In genomic region chr19:5740320-5741317, GRCm38 (mm10) we compare ENCODE assay signal across 7 mouse cellular contexts. TPM values are rescaled to one million over a fixed set of nuclear protein-coding genes. Genes with fewer than 3 reads are reported as not detected.
DNase-seq lines count a peak whose midpoint lies in the region; ATAC-seq lines count a peak whose summit lies in the region.

Gene Ltbp3, plus strand, starts transcription at chr19:5740904.

- intact Hi-C loops in left cerebral cortex, postnatal 4 days (cut with DNase I): no loop called here

- H3K4me1 ChIP-seq in hindbrain, embryonic 16.5 days (ENCODE audit: control insufficient read depth, insufficient read depth, low read depth, low read length): peaks cover 32% of the 10 kb centered on the region
- peaks cover 24% of the 10 kb centered on the region for H3K4me1 ChIP-seq in midbrain, embryonic 15.5 days

- H3K9me3 ChIP-seq in hindbrain, embryonic 16.5 days (ENCODE audit: control insufficient read depth, low read length): no peaks in the 10 kb centered on the region
- H3K9me3 ChIP-seq in midbrain, embryonic 15.5 days: no peaks in the 10 kb centered on the region

- H3K27me3 ChIP-seq in hindbrain, embryonic 16.5 days (replicated peaks; ENCODE audit: control insufficient read depth, insufficient read depth, low read length): peaks cover 17% of the 10 kb centered on the region
- peaks cover 29% of the 10 kb centered on the region for H3K27me3 ChIP-seq in midbrain, embryonic 15.5 days (replicated peaks)

- ATAC-seq in hindbrain, embryonic 16.5 days: peak; percentile 84
- ATAC-seq in midbrain, embryonic 15.5 days (replicated peaks): peak; percentile 40

- peak within 1 kb of the TSS; percentile 62 for H3K4me3 ChIP-seq in hindbrain, embryonic 16.5 days (ENCODE audit: low read length)
- H3K4me3 ChIP-seq in midbrain, embryonic 15.5 days: peak within 1 kb of the TSS; percentile 44

- H3K9ac ChIP-seq in hindbrain, embryonic 16.5 days (ENCODE audit: low read depth, low read length): peak within 1 kb of the TSS; percentile 83
- peak within 1 kb of the TSS; percentile 53 for H3K9ac ChIP-seq in midbrain, embryonic 15.5 days

- peak within 1 kb of the TSS; percentile 90 for H3K27ac ChIP-seq in hindbrain, embryonic 16.5 days (ENCODE audit: low read depth, low read length)
- peak within 1 kb of the TSS; percentile 74 for H3K27ac ChIP-seq in midbrain, embryonic 15.5 days

- H3K36me3 ChIP-seq in hindbrain, embryonic 16.5 days (ENCODE audit: control insufficient read depth, insufficient read depth, low read length): no peaks in the 10 kb centered on the region
- no peaks in the 10 kb centered on the region for H3K36me3 ChIP-seq in midbrain, embryonic 15.5 days (replicated peaks)

- peak within 1 kb of the TSS; percentile 99 for H3K4me2 ChIP-seq in hindbrain, embryonic 16.5 days (ENCODE audit: low read length)
- H3K4me2 ChIP-seq in midbrain, embryonic 15.5 days: peak within 1 kb of the TSS; percentile 89

- WGBS in hindbrain, embryonic 16.5 days: 15% methylated on average over 13 of the region's 14 CpGs
- 12% methylated on average over 14 of the region's 14 CpGs for WGBS in midbrain, embryonic 15.5 days

- peak; percentile 91 for DNase-seq in adipocyte (ENCODE audit: low spot score)
- peak; percentile 83 for DNase-seq in cerebellum, adult 11-12 months
- peak; percentile 91 for DNase-seq in gastrocnemius, postnatal 10 days
- peak; percentile 97 for DNase-seq in left cerebral cortex, postnatal 4 days
- no peak for DNase-seq in thymus, postnatal 10 days (ENCODE audit: low spot score in 2 of 2)

RNA-seq across cellular contexts. Expression of gene Ltbp3, which starts in this region (rescaled TPM):
- 100 to 1,000 TPM in 1 of 2 experiments, 10 to 100 TPM in 1; 88.0 to 113 TPM for total RNA-seq in gastrocnemius, postnatal 10 days (2021)
- polyA plus RNA-seq in hindbrain, embryonic 16.5 days (2015; fragmentation: Nextera tagmentation; extraction: Ambion mirVana): 11.6 and 15.4 TPM in 2 replicates
- 10 to 100 TPM; 23.8 to 23.9 TPM for total RNA-seq in left cerebral cortex, postnatal 4 days (2021)
- 8.2 and 12.6 TPM in 2 replicates for polyA plus RNA-seq in midbrain, embryonic 15.5 days (2015; fragmentation: Nextera tagmentation; extraction: Ambion mirVana)

Comparison
In these comparisons a context has a peak if more than half of its experiments do, and no peak if none do; other contexts are left out.
1. DNase-seq: peak in adipocyte (single experiment), cerebellum, adult 11-12 months (single experiment), gastrocnemius, postnatal 10 days (single experiment) and left cerebral cortex, postnatal 4 days (single experiment); none in thymus, postnatal 10 days (0 of 2).